Mouse (Mus musculus) lung, postnatal 0 days (tissue): ENCODE results near the gene Nol12. TPM values are rescaled to one million over a fixed set of nuclear protein-coding genes. Genes with fewer than 3 reads are reported as not detected.

Source experiments
- ATAC-seq: fragments of 200-750 bp; cut with Nextera tagmentation; 2 replicates; pipeline ENCODE4 v1.8.0; 2017; ENCODE audit warnings: moderate library complexity
- DNase-seq: peaks from one replicate; pipeline ENCODE4 v3.0.0-alpha.2; 2016; ENCODE audit warnings: low spot score
- H3K27ac ChIP-seq: fragments of 300-500 bp; sonication (generic); 2 replicates; pipeline ENCODE4 v1.5.1; 2014; ENCODE audit warnings: antibody characterized with exemption, mild to moderate bottlenecking, low read length, mixed read lengths
- H3K27me3 ChIP-seq: fragments of 300-500 bp; sonication (generic); replicated peaks from 2 replicates; pipeline ENCODE4 v1.6.1; 2014; ENCODE audit warnings: low read length, mixed read lengths; ENCODE audit not compliant: insufficient read depth
- H3K36me3 ChIP-seq: fragments of 300-500 bp; sonication (generic); 2 replicates; pipeline ENCODE4 v1.6.1; 2014; ENCODE audit warnings: low read length, mixed read lengths; ENCODE audit not compliant: insufficient read depth
- H3K4me1 ChIP-seq: fragments of 300-500 bp; sonication (generic); 2 replicates; pipeline ENCODE4 v1.6.1; 2014; ENCODE audit warnings: antibody characterized with exemption, low read depth, low read length, mixed read lengths; ENCODE audit not compliant: insufficient read depth
- H3K4me2 ChIP-seq: fragments of 300-500 bp; sonication (generic); replicated peaks from 2 replicates; pipeline ENCODE4 v1.6.1; 2014; ENCODE audit warnings: low read depth, mild to moderate bottlenecking, low read length, moderate library complexity, mixed read lengths
- H3K4me3 ChIP-seq: fragments of 300-500 bp; sonication (generic); 2 replicates; pipeline ENCODE4 v1.5.1; 2014; ENCODE audit warnings: low read depth, low read length
- H3K9ac ChIP-seq: fragments of 300-500 bp; sonication (generic); replicated peaks from 2 replicates; pipeline ENCODE4 v1.6.1; 2014; ENCODE audit warnings: low read depth, mild to moderate bottlenecking
- H3K9me3 ChIP-seq: fragments of 300-500 bp; sonication (generic); 2 replicates; pipeline ENCODE4 v1.6.1; 2016; ENCODE audit warnings: low read length, mixed read lengths
- CTCF ChIP-seq: IDR thresholded peaks from 2 replicates; pipeline ENCODE4 v1.5.1; 2016; ENCODE audit warnings: antibody characterized with exemption, mild to moderate bottlenecking
- EP300 ChIP-seq: IDR thresholded peaks from 2 replicates; pipeline ENCODE4 v1.6.1; 2016; ENCODE audit warnings: antibody characterized with exemption, mild to moderate bottlenecking, control low read depth
- WGBS: fragments of 180-500 bp; shearing (Covaris S2); extraction: QIAGEN DNeasy Blood & Tissue Kit; methylation state at CpG from one replicate; pipeline ENCODE4 v1.1.7; 2014; 5-methylcytosine and 5-hydroxymethylcytosine counted together
- polyA plus RNA-seq: library from polyadenylated mRNA; unstranded; fragments of >200 nt; fragmentation: Nextera tagmentation; extraction: Ambion mirVana; gene quantifications from 2 replicates; pipeline ENCODE4 v1.2.1, GENCODE M21; 2015

Nol12 gene
- polyA plus RNA-seq, 1 experiment from 2014 or later = 28.9 TPM

GRCm38 (mm10) chr15:78962885-78963284 lies 28.2 kb downstream of the Nol12 start:
- Histone ChIP-seq H3K36me3 (no peaks in the 10 kb centered on the region), H3K27me3 (no peaks in the 10 kb centered on the region), H3K9ac (no peak overlapping the region), H3K9me3 (no peaks in the 10 kb centered on the region), H3K4me2 (no peak overlapping the region), H3K4me1 (no peaks in the 10 kb centered on the region), H3K4me3 (no peak overlapping the region), H3K27ac (no peak overlapping the region)
- ATAC-seq (peak; percentile 90), DNase-seq (peak; percentile 91)
- TF ChIP-seq CTCF = peak; percentile 95
- TF ChIP-seq EP300 = no peak
- 26% methylated on average over 2 of the region's 2 CpGs for WGBS

GRCm38 (mm10) chr15:78971626-78972025 lies 36.9 kb downstream of the Nol12 start:
- DNase-seq (no peak), ATAC-seq (no peak)
- no peak overlapping the region for H3K4me3 ChIP-seq
- no peak overlapping the region for H3K4me2 ChIP-seq
- no peak overlapping the region for H3K27ac ChIP-seq
- H3K36me3 ChIP-seq = no peaks in the 10 kb centered on the region
- H3K27me3 ChIP-seq = no peaks in the 10 kb centered on the region
- no peak overlapping the region for H3K9ac ChIP-seq
- 60% methylated on average over 6 of the region's 6 CpGs for WGBS
- H3K9me3 ChIP-seq = no peaks in the 10 kb centered on the region
- H3K4me1 ChIP-seq = no peaks in the 10 kb centered on the region
- TF ChIP-seq EP300 (no peak), CTCF (no peak)

GRCm38 (mm10) chr15:78973950-78974349 lies 39.2 kb downstream of the Nol12 start:
- ATAC-seq = no peak

GRCm38 (mm10) chr15:78977676-78978159 lies 43.0 kb downstream of the Nol12 start:
- 69% methylated on average over 8 of the region's 8 CpGs for WGBS
- peak; percentile 31 for DNase-seq

More at GRCm38 (mm10) chr15:78973950-78974349, 39.2 kb downstream of the Nol12 start:
- WGBS = 73% methylated on average over 6 of the region's 7 CpGs
- Histone ChIP-seq H3K36me3 (no peaks in the 10 kb centered on the region), H3K4me2 (no peak overlapping the region), H3K4me3 (no peak overlapping the region), H3K9ac (no peak overlapping the region), H3K4me1 (peaks cover 9% of the 10 kb centered on the region; the same call in 1 of the 2 replicates), H3K27me3 (no peaks in the 10 kb centered on the region), H3K27ac (no peak overlapping the region), H3K9me3 (no peaks in the 10 kb centered on the region)
- no peak for DNase-seq
- peak; percentile 62 for TF ChIP-seq CTCF
- no peak for TF ChIP-seq EP300

GRCm38 (mm10) chr15:78978875-78979274 lies 44.1 kb downstream of the Nol12 start:
- DNase-seq = peak; percentile 92
- Histone ChIP-seq H3K4me3 (no peak overlapping the region), H3K9ac (no peak overlapping the region; the same call in 1 of the 2 replicates), H3K4me1 (peaks cover 15% of the 10 kb centered on the region; the same call in 1 of the 2 replicates), H3K27ac (peak overlapping the region; percentile 64), H3K27me3 (no peaks in the 10 kb centered on the region), H3K9me3 (no peaks in the 10 kb centered on the region), H3K4me2 (no peak overlapping the region), H3K36me3 (no peaks in the 10 kb centered on the region)
- WGBS = 2% methylated on average over 4 of the region's 4 CpGs
- ATAC-seq = peak; percentile 57
- peak; percentile 45; the same call in 1 of the 2 replicates for TF ChIP-seq EP300
- no peak for TF ChIP-seq CTCF

More at GRCm38 (mm10) chr15:78977676-78978159, 43.0 kb downstream of the Nol12 start:
- no peak overlapping the region for H3K27ac ChIP-seq
- no peak overlapping the region for H3K9ac ChIP-seq
- no peaks in the 10 kb centered on the region for H3K9me3 ChIP-seq
- no peaks in the 10 kb centered on the region for H3K36me3 ChIP-seq
- H3K4me3 ChIP-seq = no peak overlapping the region
- no peaks in the 10 kb centered on the region for H3K27me3 ChIP-seq
- ATAC-seq = no peak
- TF ChIP-seq EP300 = no peak
- TF ChIP-seq CTCF = no peak
- peaks cover 15% of the 10 kb centered on the region; the same call in 1 of the 2 replicates for H3K4me1 ChIP-seq
- no peak overlapping the region for H3K4me2 ChIP-seq

- Histone ChIP-seq H3K9me3 (no peaks in the 10 kb centered on the region), H3K9ac (no peak overlapping the region), H3K4me2 (no peak overlapping the region), H3K27me3 (no peaks in the 10 kb centered on the region), H3K36me3 (no peaks in the 10 kb centered on the region), H3K27ac (no peak overlapping the region), H3K4me3 (no peak overlapping the region), H3K4me1 (peaks cover 17% of the 10 kb centered on the region; the same call in 1 of the 2 replicates)
- TF ChIP-seq EP300 (no peak), CTCF (no peak)
- ATAC-seq = no peak
- 85% methylated on average over 4 of the region's 4 CpGs for WGBS
- DNase-seq = no peak
These were observed 45.4 kb downstream of the Nol12 start for GRCm38 (mm10) chr15:78980084-78980483.
